Mouse (Mus musculus) bone marrow, adult 2 months (tissue): ENCODE measurements around the gene Pde4a.

ENCODE experiments used
- CTCF ChIP-seq: fragments of 200-500 bp; IDR thresholded peaks from 2 replicates; pipeline ENCODE4 v1.5.1; 2011; ENCODE audit warnings: low read length, control low read depth; ENCODE audit not compliant: control insufficient read depth, insufficient read depth
- POLR2A ChIP-seq: fragments of 200-500 bp; IDR thresholded peaks from 2 replicates; pipeline ENCODE4 v1.6.1; 2011; ENCODE audit warnings: low read depth, mild to moderate bottlenecking, control low read depth, low read length, borderline replicate concordance; ENCODE audit not compliant: control insufficient read depth

GRCm38 (mm10) chr9:21154787-21155186, 10.7 kb upstream of the Pde4a start:
- TF ChIP-seq CTCF (no peak), POLR2A (no peak)
